Mouse (Mus musculus) heart, adult 2 months (tissue): Measurements from ENCODE around the gene Grhl1.

Experiments
- CTCF ChIP-seq: fragments of 200-600 bp; IDR thresholded peaks from 2 replicates; pipeline ENCODE4 v1.8.1; 2022; ENCODE audit warnings: antibody characterized with exemption, mild to moderate bottlenecking, moderate library complexity
- EP300 ChIP-seq: fragments of 200-500 bp; IDR thresholded peaks from 2 replicates; pipeline ENCODE4 v1.6.1; 2011; ENCODE audit warnings: low read depth, low read length, control low read depth; ENCODE audit not compliant: insufficient read depth

- no peak for TF ChIP-seq CTCF
- TF ChIP-seq EP300, result no peak
Measured at GRCm38 (mm10) chr12:24654065-24654862, 82.2 kb downstream of the Grhl1 start.
